Mouse (Mus musculus) CD8-positive naive resting alpha-beta T cell, adult 57 days (primary cell): Measurements from ENCODE around the gene Mxi1. TPM values are rescaled to one million over a fixed set of nuclear protein-coding genes. Genes with fewer than 3 reads are reported as not detected.

Experiments used
- total RNA-seq: library from RNA; stranded (reverse); gene quantifications from one replicate; pipeline ENCODE4 v1.2.4, GENCODE M21; 2023

Gene Mxi1
- total RNA-seq, result 20.1 TPM

DNA sequence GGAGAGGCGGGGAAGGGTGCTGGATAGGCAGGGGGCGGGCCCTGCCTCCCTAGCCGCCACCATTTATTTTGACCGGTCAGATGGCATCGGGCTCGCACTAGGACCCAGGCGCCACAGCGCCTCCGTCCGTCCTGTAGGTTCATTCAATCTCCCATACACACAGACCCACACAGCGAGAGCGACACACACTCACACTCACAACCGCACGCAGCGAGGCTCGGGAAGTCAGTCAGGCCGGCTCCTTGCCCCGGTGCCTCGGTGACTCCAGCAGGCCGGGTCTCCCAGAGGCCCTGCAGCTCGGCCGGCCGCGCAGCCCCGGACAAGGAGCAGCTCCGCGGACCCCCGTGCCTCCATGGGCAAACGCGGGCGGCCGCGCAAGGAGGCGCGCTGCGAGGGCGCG, at the start of gene Mxi1:
Gene Mxi1 (plus strand): TSS at position 171 of the 400 bp plus-strand sequence.

DNA sequence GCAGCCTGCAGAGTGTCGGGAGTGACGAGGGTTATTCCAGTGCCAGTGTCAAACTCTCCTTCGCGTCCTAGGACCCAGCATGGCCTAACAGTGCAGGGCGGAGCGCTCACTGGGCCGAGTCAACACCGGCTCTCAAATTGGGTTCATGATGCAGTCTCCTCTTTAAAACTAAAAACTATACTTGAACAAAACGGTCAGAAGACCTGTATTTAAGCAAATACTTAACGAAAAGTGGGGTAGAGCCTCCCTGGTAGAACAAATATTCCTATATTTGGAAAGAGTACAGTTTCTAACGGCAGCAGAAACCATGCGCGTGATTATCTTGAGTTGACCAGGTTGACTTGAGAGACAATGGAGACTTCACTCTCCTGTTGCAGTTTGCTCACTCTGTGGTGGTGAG, 61.3 kb downstream of the Mxi1 start, which contains the start of gene Gm10197:
Gene Gm10197 (minus strand): TSS at position 101 of the 400 bp plus-strand sequence.

DNA sequence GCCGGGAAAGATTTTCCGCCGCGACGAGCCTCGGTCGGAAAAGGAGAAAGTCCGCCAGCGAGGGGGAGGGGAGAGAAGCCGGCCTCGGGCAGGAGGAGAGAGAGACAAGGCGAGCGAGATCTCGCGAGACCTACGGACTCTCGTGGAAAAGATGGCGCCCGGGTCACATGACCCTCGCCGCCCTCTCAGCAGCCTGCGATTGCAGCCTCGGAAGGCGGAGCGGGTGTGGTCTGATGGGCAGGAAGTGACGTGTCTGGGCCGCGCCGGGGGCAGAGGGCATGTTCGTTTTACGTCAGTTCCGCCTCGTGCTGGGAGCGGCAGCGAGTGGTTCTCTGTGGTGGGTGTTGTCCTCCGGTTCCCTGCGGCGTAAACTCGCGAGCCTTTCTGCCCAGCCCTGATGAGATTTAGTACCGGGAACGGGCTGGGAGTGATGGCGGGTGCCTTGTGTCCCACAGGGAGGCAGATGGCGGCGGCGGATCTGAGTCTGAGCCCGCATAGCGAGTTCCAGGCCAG, 80.2 kb downstream of the Mxi1 start, which contains the start of gene Smndc1:
Gene Smndc1 (minus strand): TSS at position 84 of the 513 bp plus-strand sequence.

Other genes starting within 250 kb of the Mxi1 start
- gene Add3, start 170.1 kb upstream of the Mxi1 start, total RNA-seq, result 271 TPM
- gene Gm10197, start 61.2 kb downstream of the Mxi1 start, total RNA-seq, result not detected
- gene Smndc1, start 80.1 kb downstream of the Mxi1 start, total RNA-seq, result 88.9 TPM
- gene Dusp5, start 218.6 kb downstream of the Mxi1 start, total RNA-seq, result 152 TPM